Mouse (Mus musculus) E14TG2a.4 (cell line): Measurements from ENCODE around the gene Ehd3.

ENCODE experiments used
- H3K27me3 ChIP-seq: 2 replicates; pipeline ENCODE4 v1.6.1; 2014; ENCODE audit warnings: low read length, control low read depth; ENCODE audit not compliant: insufficient read depth
- H3K36me3 ChIP-seq: 2 replicates; pipeline ENCODE4 v1.6.1; 2014; ENCODE audit warnings: low read length, control low read depth; ENCODE audit not compliant: insufficient read depth
- H3K4me1 ChIP-seq: replicated peaks from 2 replicates; pipeline ENCODE4 v1.6.1; 2014; ENCODE audit warnings: low read depth, low read length, control low read depth
- H3K4me3 ChIP-seq: replicated peaks from 2 replicates; pipeline ENCODE4 v1.5.1; 2014; ENCODE audit warnings: mild to moderate bottlenecking, low read length
- H3K9me3 ChIP-seq: 2 replicates; pipeline ENCODE4 v1.6.1; 2014; ENCODE audit warnings: low read length, control low read depth
- CTCF ChIP-seq: conservative IDR thresholded peaks from 2 replicates; pipeline ENCODE4 v1.5.1; 2014; ENCODE audit warnings: low read length
- NANOG ChIP-seq: IDR thresholded peaks from 2 replicates; pipeline ENCODE4 v1.6.1; 2014; ENCODE audit warnings: borderline replicate concordance, low read length, mixed read lengths
- POU5F1 ChIP-seq: IDR thresholded peaks from 2 replicates; pipeline ENCODE4 v1.6.1; 2014; ENCODE audit warnings: low read length, borderline replicate concordance

The Ehd3 gene

DNA sequence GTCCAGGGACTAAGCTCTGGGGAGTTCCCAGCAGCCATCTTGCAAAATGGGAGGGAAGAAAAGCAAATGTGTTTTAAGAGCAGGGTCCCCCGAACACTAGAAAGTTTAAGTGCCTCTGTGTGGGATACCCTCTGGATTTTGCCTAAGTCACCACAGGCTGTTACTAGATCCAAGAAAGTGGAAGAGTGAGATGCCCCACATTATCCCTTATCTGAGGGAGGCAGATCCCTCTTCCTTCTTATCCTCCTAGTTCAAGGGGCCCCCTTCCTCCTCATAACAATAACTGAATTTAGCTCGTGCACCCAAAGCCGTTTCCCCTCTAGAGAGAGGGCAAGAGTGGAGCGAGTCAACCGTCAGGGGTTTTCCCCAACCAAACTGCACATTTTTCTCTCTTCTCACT is 3.3 kb downstream of the Ehd3 start:
- Histone ChIP-seq H3K4me3 (no peak overlapping the region), H3K27me3 (peaks cover 26% of the 10 kb centered on the region), H3K36me3 (no peaks in the 10 kb centered on the region), H3K9me3 (no peaks in the 10 kb centered on the region), H3K4me1 (peaks cover 8% of the 10 kb centered on the region)
- TF ChIP-seq POU5F1: no peak
- no peak for TF ChIP-seq NANOG

DNA sequence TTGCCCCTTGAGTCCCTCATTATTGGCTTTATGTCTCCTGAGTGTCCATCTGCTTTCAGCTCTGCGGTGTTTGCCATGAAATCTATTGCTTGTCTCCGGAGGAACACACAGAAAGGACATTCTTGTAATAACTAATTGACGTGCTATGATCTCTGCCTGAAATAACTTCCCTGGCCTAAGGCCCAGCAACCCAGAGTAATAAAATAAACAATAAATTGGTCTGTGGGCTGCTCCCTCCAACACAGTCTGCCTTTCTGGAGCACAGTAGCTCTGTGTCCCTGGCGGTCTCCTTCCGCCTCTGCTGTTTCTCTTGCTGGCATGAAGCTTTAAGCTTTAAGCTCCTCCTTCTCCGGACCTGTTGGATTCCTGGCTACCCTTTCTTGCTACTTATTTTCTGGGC is 4.5 kb downstream of the Ehd3 start:
- Histone ChIP-seq H3K4me3 (no peak overlapping the region), H3K27me3 (peaks cover 21% of the 10 kb centered on the region), H3K36me3 (no peaks in the 10 kb centered on the region), H3K9me3 (no peaks in the 10 kb centered on the region), H3K4me1 (peaks cover 8% of the 10 kb centered on the region)
- TF ChIP-seq POU5F1: no peak
- no peak for TF ChIP-seq NANOG
- no peak for TF ChIP-seq CTCF

DNA sequence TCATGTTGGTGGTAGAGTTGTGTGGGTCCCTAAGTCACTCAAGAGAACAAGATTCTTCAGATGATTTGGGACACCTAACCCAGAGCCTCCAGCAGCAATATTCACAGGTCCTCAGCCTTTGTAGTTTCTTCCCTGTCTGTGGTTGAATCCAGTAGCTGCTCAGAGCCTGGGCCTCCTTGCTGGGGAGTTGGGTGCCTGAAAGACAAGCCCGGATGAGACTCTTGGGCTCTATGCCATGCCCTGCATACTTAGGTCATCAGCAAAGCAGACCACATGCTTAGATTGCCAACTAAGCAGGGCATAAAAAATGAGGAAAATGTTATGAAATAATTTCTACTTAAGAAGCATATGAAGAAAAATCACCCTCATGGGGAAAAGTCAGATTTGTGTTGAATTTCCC is 6.9 kb downstream of the Ehd3 start:
- no peak overlapping the region for H3K4me3 ChIP-seq
- no peaks in the 10 kb centered on the region for H3K9me3 ChIP-seq
- TF ChIP-seq NANOG: no peak
- TF ChIP-seq CTCF: no peak
- no peak for TF ChIP-seq POU5F1
- no peaks in the 10 kb centered on the region for H3K4me1 ChIP-seq
- H3K27me3 ChIP-seq: peaks cover 11% of the 10 kb centered on the region
- H3K36me3 ChIP-seq: no peaks in the 10 kb centered on the region

DNA sequence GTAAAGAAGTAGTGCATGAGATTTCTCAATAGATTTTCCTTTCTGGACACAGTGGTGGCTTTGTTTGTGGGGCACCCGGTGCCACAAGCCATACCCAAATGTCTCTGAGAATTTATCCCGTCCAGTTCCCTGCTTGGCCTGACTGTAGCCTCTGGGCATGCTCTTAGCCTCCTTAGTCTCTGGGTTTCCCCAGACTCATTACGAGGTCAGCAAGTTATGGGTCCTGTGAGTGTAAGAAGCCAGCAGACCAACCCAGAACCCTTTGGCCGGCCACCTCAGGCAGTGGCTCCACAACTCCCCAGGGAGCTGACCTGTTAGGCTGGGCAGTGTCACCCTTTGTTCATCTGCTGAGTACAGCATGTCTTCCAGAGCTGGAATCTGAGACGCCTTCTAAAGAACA is 7.6 kb downstream of the Ehd3 start:
- no peak overlapping the region for H3K4me3 ChIP-seq

DNA sequence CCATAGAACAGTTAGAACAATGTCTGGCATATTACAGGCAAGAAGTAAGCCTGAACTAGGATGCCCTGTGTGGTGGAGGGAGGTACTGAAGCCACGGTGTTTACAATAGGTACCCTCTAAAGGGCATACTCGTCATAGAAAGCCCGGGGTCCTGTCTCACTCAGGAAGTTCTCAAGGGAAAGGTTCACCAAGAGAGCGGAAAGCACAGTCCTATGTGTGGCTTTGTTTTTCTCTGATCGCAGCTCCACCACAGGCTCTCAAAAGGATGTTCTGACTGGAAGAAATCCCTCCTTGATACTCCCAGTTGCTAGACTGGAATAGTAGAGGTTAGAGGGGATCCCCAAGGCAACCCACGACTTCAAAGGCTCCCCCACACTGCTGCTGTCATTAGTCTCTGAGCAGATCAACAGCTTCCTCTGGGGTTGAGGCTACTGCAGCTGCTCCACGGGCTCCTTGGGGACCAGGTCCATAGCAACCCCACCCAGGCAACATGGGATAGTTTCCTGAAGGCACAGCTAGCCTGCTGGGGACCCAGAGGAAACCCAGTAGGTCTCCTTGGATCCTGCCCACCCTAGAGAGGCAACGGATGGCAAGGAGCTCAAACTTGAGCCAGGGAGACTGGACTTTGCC is 9.2 kb downstream of the Ehd3 start:
- Histone ChIP-seq H3K4me3 (no peak overlapping the region), H3K36me3 (no peaks in the 10 kb centered on the region), H3K9me3 (no peaks in the 10 kb centered on the region), H3K4me1 (no peaks in the 10 kb centered on the region), H3K27me3 (no peaks in the 10 kb centered on the region)
- TF ChIP-seq POU5F1: no peak
- TF ChIP-seq CTCF: no peak
- no peak for TF ChIP-seq NANOG

More for the DNA sequence above, 7.6 kb downstream of the Ehd3 start:
- H3K4me1 ChIP-seq: no peaks in the 10 kb centered on the region
- TF ChIP-seq NANOG (no peak), CTCF (no peak), POU5F1 (no peak)
- no peaks in the 10 kb centered on the region for H3K9me3 ChIP-seq
- H3K36me3 ChIP-seq: no peaks in the 10 kb centered on the region
- H3K27me3 ChIP-seq: peaks cover 5% of the 10 kb centered on the region

DNA sequence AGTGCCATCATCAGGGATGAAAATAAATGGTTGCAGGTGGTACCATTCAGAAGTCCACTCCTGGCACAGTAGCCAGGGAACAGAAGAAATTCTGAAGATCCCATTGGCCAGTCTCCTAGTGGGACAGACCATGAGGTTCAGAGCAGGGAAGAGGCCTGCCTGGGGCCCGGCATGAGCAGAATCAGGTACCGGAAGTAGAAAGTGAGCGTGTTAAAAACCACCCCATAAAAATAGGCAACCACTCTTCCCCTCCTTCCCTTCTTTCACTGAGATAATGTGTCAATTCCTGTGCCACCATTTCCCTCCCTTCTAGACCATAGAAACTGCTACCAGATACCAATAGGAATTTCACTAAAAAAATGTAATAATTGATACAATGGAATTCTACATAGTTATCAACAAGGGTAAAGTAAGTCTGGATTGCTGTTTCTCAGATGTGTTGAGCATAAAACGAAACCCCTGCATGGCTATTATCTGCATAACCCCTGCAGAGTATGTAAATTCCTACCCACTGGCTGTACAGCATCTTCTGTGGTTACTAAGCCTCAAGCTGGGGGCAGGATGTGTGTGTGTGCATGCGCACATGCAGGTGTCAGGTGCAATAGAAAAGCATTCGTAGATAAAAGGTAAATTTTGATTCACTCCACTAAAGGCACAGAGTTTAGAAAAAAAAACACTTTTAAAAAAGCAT is 10.7 kb downstream of the Ehd3 start:
- TF ChIP-seq CTCF (no peak), POU5F1 (no peak), NANOG (no peak)
- Histone ChIP-seq H3K27me3 (no peaks in the 10 kb centered on the region), H3K9me3 (no peaks in the 10 kb centered on the region), H3K4me1 (no peaks in the 10 kb centered on the region), H3K4me3 (no peak overlapping the region), H3K36me3 (no peaks in the 10 kb centered on the region)

DNA sequence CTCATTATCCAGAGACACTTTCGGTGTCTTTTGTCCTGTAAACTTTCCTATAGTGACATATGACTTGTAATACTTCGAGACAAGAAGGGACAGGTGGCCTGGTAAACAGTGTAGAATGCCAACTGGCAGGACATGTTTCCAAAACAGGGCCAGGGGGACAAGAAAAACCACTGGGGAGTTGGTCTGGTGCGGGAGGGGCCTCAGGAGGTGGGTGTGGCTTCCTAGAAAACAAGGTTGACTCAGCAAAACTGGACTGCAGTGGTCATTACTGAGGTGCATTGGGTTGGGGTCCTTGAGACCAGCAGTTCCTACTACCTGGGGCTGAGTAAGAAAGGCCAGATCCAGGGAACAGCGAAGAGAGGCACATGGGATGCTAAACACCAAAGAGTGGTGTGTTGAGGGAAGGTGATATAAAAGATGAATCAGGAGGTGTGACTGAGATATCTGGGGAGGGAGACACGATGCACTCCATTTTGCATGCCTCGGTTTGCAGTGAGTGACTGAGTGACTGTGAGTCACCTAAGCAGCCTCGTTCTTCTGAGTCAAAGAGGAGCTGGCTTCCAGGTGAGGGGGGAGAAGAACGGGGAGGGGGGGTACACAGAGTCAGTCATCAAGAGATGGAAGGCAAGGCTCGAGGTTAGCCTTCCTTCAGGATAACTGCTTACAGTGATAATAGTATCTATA is 13.9 kb downstream of the Ehd3 start:
- no peaks in the 10 kb centered on the region for H3K27me3 ChIP-seq
- TF ChIP-seq CTCF (no peak), NANOG (no peak), POU5F1 (no peak)
- H3K9me3 ChIP-seq: no peaks in the 10 kb centered on the region
- no peaks in the 10 kb centered on the region for H3K4me1 ChIP-seq
- no peaks in the 10 kb centered on the region for H3K36me3 ChIP-seq
- no peak overlapping the region for H3K4me3 ChIP-seq

DNA sequence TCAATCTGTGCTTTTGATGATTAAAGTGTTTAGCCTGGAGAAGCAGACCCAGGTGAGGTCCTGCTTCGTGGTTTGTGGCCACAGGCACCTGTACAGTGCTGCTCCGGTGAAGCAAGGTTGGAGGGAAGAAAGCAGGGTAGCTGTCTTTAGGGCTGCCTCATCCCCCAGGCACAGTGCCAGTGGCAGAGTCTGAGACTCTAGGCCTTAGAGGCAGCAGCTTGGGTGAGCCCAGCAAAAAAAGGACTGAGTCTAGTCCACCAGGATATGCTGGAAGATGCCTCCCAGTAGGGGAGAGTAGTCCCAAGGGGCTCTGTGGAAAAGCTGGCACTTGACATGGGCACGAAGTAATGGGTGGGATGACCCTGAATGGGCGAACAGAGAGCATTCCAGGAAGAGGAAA is 15.0 kb downstream of the Ehd3 start:
- Histone ChIP-seq H3K36me3 (no peaks in the 10 kb centered on the region), H3K4me3 (no peak overlapping the region), H3K9me3 (no peaks in the 10 kb centered on the region), H3K27me3 (no peaks in the 10 kb centered on the region), H3K4me1 (no peaks in the 10 kb centered on the region)
- no peak for TF ChIP-seq POU5F1

DNA sequence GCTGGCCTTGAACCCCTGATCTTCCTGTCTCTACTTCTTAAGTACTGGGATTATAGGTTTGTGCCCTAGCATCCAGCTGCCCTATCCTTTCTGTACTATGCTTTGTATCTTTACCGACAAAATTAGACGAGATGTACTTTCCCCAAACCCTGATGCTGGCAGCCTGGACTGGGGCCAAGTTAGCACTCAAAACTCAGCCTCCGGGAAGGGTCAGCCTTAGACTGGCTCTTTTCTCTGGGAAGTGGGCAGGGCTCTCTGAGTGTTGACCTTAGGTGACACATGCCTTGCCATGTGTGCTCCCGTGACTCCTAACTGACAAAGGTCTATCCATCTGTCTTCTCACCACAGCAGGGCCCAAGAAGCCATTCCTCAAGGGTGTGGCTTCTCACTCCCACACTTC is 16.8 kb downstream of the Ehd3 start:
- Histone ChIP-seq H3K4me3 (no peak overlapping the region), H3K9me3 (no peaks in the 10 kb centered on the region), H3K27me3 (no peaks in the 10 kb centered on the region), H3K36me3 (no peaks in the 10 kb centered on the region), H3K4me1 (no peaks in the 10 kb centered on the region)
- TF ChIP-seq CTCF (no peak), POU5F1 (no peak), NANOG (no peak)
